Mouse (Mus musculus): ENCODE data around the gene Pde4d.

DNA sequence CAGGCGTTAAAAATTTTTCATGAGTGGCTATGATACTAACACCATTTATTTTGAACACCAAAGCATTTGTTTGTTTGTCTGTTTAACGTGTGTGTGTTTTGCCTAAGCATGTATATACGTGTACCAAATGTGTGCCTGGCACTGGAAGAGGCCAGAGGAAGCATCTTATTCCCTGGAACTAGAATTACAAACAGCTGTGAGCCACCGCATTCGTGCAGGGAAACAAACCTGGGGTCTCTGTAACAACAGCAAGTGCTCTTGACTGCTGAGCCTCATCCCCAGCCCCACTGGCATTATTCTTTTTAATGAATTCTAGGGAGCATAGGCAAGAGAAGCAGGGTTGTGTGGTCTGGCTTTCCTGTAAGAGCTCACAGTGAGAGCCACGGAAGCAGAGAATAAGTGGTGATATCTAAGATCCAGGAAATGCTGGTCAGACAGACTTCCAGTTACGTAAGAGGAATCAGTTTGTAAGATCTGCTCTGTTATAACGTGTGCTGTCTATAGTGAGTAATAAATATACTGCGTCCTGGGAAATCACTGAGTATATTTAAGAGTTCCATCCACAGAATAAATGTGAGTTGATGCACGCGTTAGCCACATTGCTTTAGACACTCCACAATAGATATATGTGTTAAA is 1197.0 kb downstream of the Pde4d start:
- no peak for TF ChIP-seq USF1 (IDR thresholded peaks at IDR 0.05; ENCODE audit: low read depth)
- no peak for TF ChIP-seq CTCF (IDR thresholded peaks at IDR 0.05; ENCODE audit: control insufficient read depth, insufficient read depth, insufficient read length)
